ENCODE assay signal across 18 mouse cellular contexts in the genomic region with DNA sequence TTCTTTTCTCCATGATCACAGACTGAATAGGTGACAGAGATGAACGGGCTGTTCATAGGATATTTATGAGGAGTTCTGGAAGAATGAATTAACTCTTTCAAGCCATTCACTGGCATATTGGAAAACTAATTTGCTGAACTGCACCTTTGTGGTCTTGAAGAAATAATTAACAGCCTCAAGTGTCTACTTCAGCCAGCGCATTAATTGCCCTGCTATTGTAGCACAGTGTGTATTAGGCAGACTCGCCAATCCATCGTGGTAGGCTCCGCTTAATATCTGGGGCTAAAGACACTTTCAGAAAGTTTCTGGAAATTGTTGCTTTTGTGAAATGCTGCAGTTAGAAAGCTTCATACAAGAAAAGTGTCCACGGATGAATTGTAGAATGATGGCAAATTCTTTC. TPM values are rescaled to one million over a fixed set of nuclear protein-coding genes. Genes with fewer than 3 reads are reported as not detected.
A peak's percentile ranks its signal among the peaks of the same experiment; 100 is the strongest.
DNase-seq lines count a peak whose midpoint lies in the region; ATAC-seq lines count a peak whose summit lies in the region.
"Had no signal": no experiment of that assay in that cellular context is flagged by ENCODE, and none has a peak within 500 bp of the region (broad histone marks: within the 10 kb centered on the region; RNA-seq: fewer than 3 reads in every experiment).

No protein-coding gene starts in this region.

- no peak for DNase-seq in forebrain, embryonic 11.5 days (ENCODE audit: low spot score)
- DNase-seq in hindbrain, embryonic 14.5 days (ENCODE audit: low spot score) = no peak
- no peak for DNase-seq in left cerebral cortex, adult 18-20 months (ENCODE audit: low spot score in 2 of 2)
- DNase-seq: adrenal gland, adult 2 months; adrenal gland, postnatal 10 days; adrenal gland, postnatal 25 days; cerebellum, adult 11-12 months; cerebellum, adult 2 months; cerebellum, adult 9-10 months; cerebellum, postnatal 10 days; cerebellum, postnatal 25 days; forebrain, postnatal 0 days had no signal

- ATAC-seq in forebrain, embryonic 13.5 days = 0 out of 2 replicates have a peak, but pooled peaks have one; percentile 51
- no peak for ATAC-seq in forebrain, embryonic 11.5 days (replicated peaks; ENCODE audit: low FRiP score)
- ATAC-seq in hindbrain, embryonic 15.5 days (ENCODE audit: low FRiP score, low read depth) = 0 out of 2 replicates have a peak, but pooled peaks have one; percentile 27
- no peak for ATAC-seq in hindbrain, embryonic 14.5 days (ENCODE audit: low FRiP score)
- ATAC-seq: forebrain, postnatal 0 days had no signal

- H3K9me3 ChIP-seq in forebrain, embryonic 13.5 days (replicated peaks) = no peaks in the 10 kb centered on the region
- no peaks in the 10 kb centered on the region for H3K9me3 ChIP-seq in forebrain, embryonic 11.5 days (ENCODE audit: control insufficient read depth, low read length)
- no peaks in the 10 kb centered on the region for H3K9me3 ChIP-seq in hindbrain, embryonic 15.5 days
- H3K9me3 ChIP-seq in hindbrain, embryonic 14.5 days (ENCODE audit: control insufficient read depth, low read length) = no peaks in the 10 kb centered on the region
- H3K9me3 ChIP-seq: embryonic facial prominence, embryonic 10.5 days; embryonic facial prominence, embryonic 12.5 days had no signal

- WGBS in forebrain, embryonic 13.5 days = 28% methylated on average over 6 of the region's 6 CpGs
- 60% methylated on average over 6 of the region's 6 CpGs for WGBS in forebrain, embryonic 11.5 days
- WGBS in hindbrain, embryonic 15.5 days = 59% methylated on average over 6 of the region's 6 CpGs
- WGBS in hindbrain, embryonic 14.5 days = 69% methylated on average over 6 of the region's 6 CpGs

- H3K27me3 ChIP-seq in forebrain, embryonic 13.5 days = no peaks in the 10 kb centered on the region
- H3K27me3 ChIP-seq in forebrain, embryonic 11.5 days (ENCODE audit: control insufficient read depth, insufficient read depth, low read length) = no peaks in the 10 kb centered on the region
- no peaks in the 10 kb centered on the region for H3K27me3 ChIP-seq in hindbrain, embryonic 15.5 days
- no peaks in the 10 kb centered on the region for H3K27me3 ChIP-seq in hindbrain, embryonic 14.5 days (ENCODE audit: control insufficient read depth, insufficient read depth, low read length)
- H3K27me3 ChIP-seq: embryonic facial prominence, embryonic 12.5 days had no signal

- no peak overlapping the region for H3K9ac ChIP-seq in forebrain, embryonic 13.5 days
- no peak overlapping the region for H3K9ac ChIP-seq in forebrain, embryonic 11.5 days (ENCODE audit: low read length)
- no peak overlapping the region for H3K9ac ChIP-seq in hindbrain, embryonic 15.5 days
- no peak overlapping the region for H3K9ac ChIP-seq in hindbrain, embryonic 14.5 days
- H3K9ac ChIP-seq: embryonic facial prominence, embryonic 12.5 days; forebrain, postnatal 0 days had no signal

- H3K4me1 ChIP-seq in forebrain, embryonic 13.5 days = peaks cover 11% of the 10 kb centered on the region
- no peaks in the 10 kb centered on the region for H3K4me1 ChIP-seq in forebrain, embryonic 11.5 days (replicated peaks; ENCODE audit: control insufficient read depth, insufficient read depth, low read length)
- H3K4me1 ChIP-seq in hindbrain, embryonic 15.5 days (replicated peaks) = no peaks in the 10 kb centered on the region
- H3K4me1 ChIP-seq in hindbrain, embryonic 14.5 days (replicated peaks; ENCODE audit: control insufficient read depth, insufficient read depth, low read length) = no peaks in the 10 kb centered on the region
- H3K4me1 ChIP-seq: embryonic facial prominence, embryonic 10.5 days; embryonic facial prominence, embryonic 12.5 days had no signal

- H3K4me2 ChIP-seq in forebrain, embryonic 13.5 days = no peak overlapping the region
- H3K4me2 ChIP-seq in forebrain, embryonic 11.5 days (ENCODE audit: low read depth, low read length, severe bottlenecking) = no peak overlapping the region
- H3K4me2 ChIP-seq in hindbrain, embryonic 15.5 days = no peak overlapping the region
- no peak overlapping the region for H3K4me2 ChIP-seq in hindbrain, embryonic 14.5 days (replicated peaks)
- H3K4me2 ChIP-seq: embryonic facial prominence, embryonic 12.5 days had no signal

- no peak overlapping the region for H3K4me3 ChIP-seq in forebrain, embryonic 13.5 days
- H3K4me3 ChIP-seq in forebrain, embryonic 11.5 days (ENCODE audit: low read depth, low read length) = no peak overlapping the region
- H3K4me3 ChIP-seq in hindbrain, embryonic 15.5 days = no peak overlapping the region
- no peak overlapping the region for H3K4me3 ChIP-seq in hindbrain, embryonic 14.5 days (replicated peaks; ENCODE audit: low read length)
- H3K4me3 ChIP-seq: embryonic facial prominence, embryonic 10.5 days; embryonic facial prominence, embryonic 12.5 days had no signal

- H3K27ac ChIP-seq in forebrain, embryonic 13.5 days = no peak overlapping the region
- no peak overlapping the region for H3K27ac ChIP-seq in forebrain, embryonic 11.5 days (ENCODE audit: low read depth, low read length)
- no peak overlapping the region for H3K27ac ChIP-seq in hindbrain, embryonic 15.5 days (replicated peaks)
- H3K27ac ChIP-seq in hindbrain, embryonic 14.5 days = no peak overlapping the region
- H3K27ac ChIP-seq: embryonic facial prominence, embryonic 10.5 days; embryonic facial prominence, embryonic 12.5 days had no signal

- 0 out of 2 replicates have a peak, but pooled peaks cover under 1% of the 10 kb centered on the region for H3K36me3 ChIP-seq in forebrain, embryonic 13.5 days (ENCODE audit: poor library complexity, severe bottlenecking)
- no peaks in the 10 kb centered on the region for H3K36me3 ChIP-seq in forebrain, embryonic 11.5 days (ENCODE audit: control insufficient read depth, insufficient read depth, low read length)
- H3K36me3 ChIP-seq in hindbrain, embryonic 15.5 days = no peaks in the 10 kb centered on the region
- no peaks in the 10 kb centered on the region; the same call in 1 of the 2 replicates for H3K36me3 ChIP-seq in hindbrain, embryonic 14.5 days (replicated peaks; ENCODE audit: control insufficient read depth, insufficient read depth)
- H3K36me3 ChIP-seq: embryonic facial prominence, embryonic 10.5 days; embryonic facial prominence, embryonic 12.5 days had no signal

RNA-seq across cellular contexts. Expression of a gene that starts 35.9 kb away (rescaled TPM):
- polyA plus RNA-seq in forebrain, embryonic 13.5 days (2015; fragmentation: Nextera tagmentation; extraction: Ambion mirVana) = 3.5 and 3.7 TPM in 2 replicates
- 5.5 TPM in 2 replicates for polyA plus RNA-seq in forebrain, embryonic 11.5 days (2014; fragmentation: Nextera tagmentation; extraction: Ambion mirVana)
- polyA plus RNA-seq in hindbrain, embryonic 15.5 days (2015; fragmentation: Nextera tagmentation; extraction: Ambion mirVana) = 4.2 and 5.3 TPM in 2 replicates
- 7.4 and 8.7 TPM in 2 replicates for polyA plus RNA-seq in hindbrain, embryonic 14.5 days (2014; fragmentation: Nextera tagmentation; extraction: Ambion mirVana)
- total RNA-seq in left cerebral cortex, adult 18-20 months (2021) = 10 to 100 TPM; 49.0 to 51.5 TPM
- total RNA-seq: MEL had no signal
- polyA plus RNA-seq: C2C12 had no signal

Comparison
In these comparisons a context has a peak if more than half of its experiments do, and no peak if none do; other contexts are left out.
1. ATAC-seq: peak in forebrain, embryonic 13.5 days (single experiment) and hindbrain, embryonic 15.5 days (single experiment); none in forebrain, embryonic 11.5 days (single experiment) and hindbrain, embryonic 14.5 days (single experiment).